Mouse (Mus musculus) bone marrow macrophage, adult 2 months (primary cell): ENCODE measurements around the gene Ifna15. TPM values are rescaled to one million over a fixed set of nuclear protein-coding genes. Genes with fewer than 3 reads are reported as not detected.
A peak's percentile ranks its signal among the peaks of the same experiment; 100 is the strongest.
"Not testable (repeated sequence)": the region's sequence is repeated elsewhere in the genome, so short reads cannot be mapped to it uniquely, and the experiment has no call there.

Experiments used
- H3K27ac ChIP-seq: 2 replicates; pipeline ENCODE4 v1.5.1; 2012; ENCODE audit warnings: low read depth, low read length; ENCODE audit not compliant: insufficient read depth
- H3K4me1 ChIP-seq: 2 replicates; pipeline ENCODE4 v1.6.1; 2012; ENCODE audit warnings: low read length; ENCODE audit not compliant: control insufficient read depth, insufficient read depth
- H3K4me3 ChIP-seq: 2 replicates; pipeline ENCODE4 v1.5.1; 2012; ENCODE audit warnings: mild to moderate bottlenecking, low read length, moderate library complexity; ENCODE audit not compliant: insufficient read depth
- CTCF ChIP-seq: IDR thresholded peaks from 2 replicates; pipeline ENCODE4 v1.5.1; 2012; ENCODE audit warnings: low read depth, mild to moderate bottlenecking, low read length, moderate library complexity
- POLR2A ChIP-seq: IDR thresholded peaks from 2 replicates; pipeline ENCODE4 v1.6.1; 2012; ENCODE audit warnings: mild to moderate bottlenecking, low read depth, low read length, borderline replicate concordance
- polyA plus RNA-seq: library from polyadenylated mRNA; stranded (reverse); fragments of >200 nt; gene quantifications from 2 replicates; pipeline ENCODE4 v1.2.4, GENCODE M21; 2012; ENCODE audit not compliant: missing spikeins, insufficient read depth, insufficient read length

The Ifna15 gene
- not detected in 2 replicates for polyA plus RNA-seq

DNA sequence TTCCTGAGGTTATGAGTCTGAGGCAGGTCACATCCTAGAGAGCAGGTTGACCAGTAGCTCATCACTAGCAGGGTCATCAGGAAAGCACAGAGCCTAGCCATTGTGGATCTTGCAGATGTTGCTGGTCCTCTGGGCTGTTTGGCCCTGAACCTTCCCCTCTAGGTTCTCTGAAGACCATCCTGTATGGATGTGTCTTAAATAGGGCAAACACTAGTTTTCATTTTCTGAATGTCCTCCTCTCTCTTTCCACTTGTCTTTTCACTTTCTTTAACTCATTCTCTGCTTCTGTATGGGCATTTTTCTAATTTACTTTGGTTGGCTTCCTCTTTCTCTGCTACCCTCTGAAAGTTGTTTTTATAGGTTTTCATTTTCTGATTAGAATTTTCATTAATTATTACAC is at the start of gene Ifna15:
Ifna15 (minus strand) TSS at position 101 of the 400 bp plus-strand sequence.
- H3K4me1 ChIP-seq, H3K4me3 ChIP-seq, H3K27ac ChIP-seq: not testable (repeated sequence)

DNA sequence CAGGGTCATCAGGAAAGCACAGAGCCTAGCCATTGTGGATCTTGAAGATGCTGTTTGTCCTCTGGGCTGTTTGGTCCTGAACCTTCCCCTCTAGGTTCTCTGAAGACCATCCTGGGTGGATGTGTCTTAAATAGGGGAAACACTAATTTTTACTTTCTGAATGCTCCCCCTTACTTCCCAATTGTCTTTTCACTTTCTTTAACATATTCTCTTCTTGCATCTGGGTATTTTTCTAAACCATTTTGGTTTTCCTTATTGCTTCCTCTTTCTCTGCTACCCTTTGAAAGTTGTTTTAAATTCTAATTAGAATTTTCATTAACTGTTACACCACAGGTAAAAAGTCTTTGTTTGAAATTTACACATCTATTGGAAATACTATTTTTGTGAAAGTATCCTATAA is 45.2 kb upstream of the Ifna15 start, which contains the start of gene Ifna12:
Ifna12 (minus strand) TSS at position 101 of the 400 bp plus-strand sequence.
- TF ChIP-seq POLR2A (no peak), CTCF (no peak)
- no peak within 1 kb of the TSS for H3K4me3 ChIP-seq

DNA sequence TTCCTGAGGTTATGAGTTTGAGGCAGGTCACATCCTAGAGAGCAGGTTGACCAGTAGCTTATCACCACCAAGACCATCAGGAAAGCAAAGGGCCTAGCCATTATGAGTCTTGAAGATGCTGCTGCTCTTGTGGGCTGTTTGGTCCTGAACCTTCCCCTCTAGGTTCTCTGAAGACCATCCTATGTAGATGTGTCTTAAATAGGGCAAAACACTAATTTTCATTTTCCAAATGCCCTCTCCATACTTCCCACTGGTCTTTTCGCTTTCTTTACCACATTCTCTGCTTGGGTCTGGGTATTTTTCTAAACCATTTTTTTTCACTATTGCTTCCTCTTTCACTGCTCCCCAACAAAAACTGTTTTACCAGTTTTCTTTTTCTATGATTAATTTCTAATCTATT is 34.2 kb upstream of the Ifna15 start, which contains the start of gene Ifna9:
Ifna9 (minus strand) TSS at position 101 of the 400 bp plus-strand sequence.
- no peak within 1 kb of the TSS for H3K27ac ChIP-seq

More for the DNA sequence above, 45.2 kb upstream of the Ifna15 start, which contains the start of gene Ifna12:
- H3K4me1 ChIP-seq = no peaks in the 10 kb centered on the region
- no peak within 1 kb of the TSS for H3K27ac ChIP-seq

DNA sequence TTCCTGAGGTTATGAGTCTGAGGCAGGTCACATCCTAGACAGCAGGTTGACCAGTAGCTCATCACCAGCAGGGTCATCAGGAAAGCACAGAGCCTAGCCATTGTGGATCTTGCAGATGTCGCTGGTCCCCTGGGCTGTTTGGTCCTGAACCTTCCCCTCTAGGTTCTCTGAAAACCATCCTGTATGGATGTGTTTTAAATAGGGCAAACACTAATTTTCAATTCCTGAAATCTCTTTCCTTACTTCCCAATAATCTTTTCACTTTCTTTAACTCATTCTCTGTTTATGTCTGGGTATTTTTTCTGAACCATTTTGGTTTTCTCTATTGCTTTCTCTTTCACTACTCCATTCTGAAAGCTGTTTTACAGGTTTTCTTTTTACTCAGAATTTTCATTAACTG is 13.7 kb upstream of the Ifna15 start, which contains the start of gene Ifna14:
Ifna14 (minus strand) TSS at position 101 of the 400 bp plus-strand sequence.
- no peak within 1 kb of the TSS for H3K4me3 ChIP-seq
- TF ChIP-seq CTCF = no peak
- TF ChIP-seq POLR2A = no peak
- H3K4me1 ChIP-seq = peaks cover 2% of the 10 kb centered on the region; the same call in 1 of the 2 replicates
- no peak within 1 kb of the TSS for H3K27ac ChIP-seq

More for the DNA sequence above, 34.2 kb upstream of the Ifna15 start, which contains the start of gene Ifna9:
- Histone ChIP-seq H3K4me3 (no peak within 1 kb of the TSS), H3K4me1 (no peaks in the 10 kb centered on the region)
- TF ChIP-seq POLR2A = no peak
- TF ChIP-seq CTCF = no peak

DNA sequence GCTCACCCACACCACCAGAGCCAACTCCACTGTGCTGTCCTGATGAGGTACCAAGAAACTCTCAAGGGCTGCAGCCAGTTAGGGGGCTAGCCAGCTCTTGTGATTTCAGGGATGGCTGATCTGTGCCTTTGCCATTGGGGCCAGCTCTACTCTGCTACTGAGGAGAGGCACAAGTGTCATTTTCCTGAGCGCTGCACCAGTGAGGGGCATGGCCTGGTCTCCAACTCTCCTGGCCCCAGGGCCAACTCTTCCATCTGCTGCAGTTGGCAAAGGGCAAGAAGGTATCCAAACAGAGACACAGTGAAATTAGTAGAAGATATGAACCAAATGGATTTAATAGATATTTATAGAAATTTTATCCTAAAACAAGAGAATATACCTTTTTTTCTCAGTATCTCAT is 3.7 kb upstream of the Ifna15 start:
- Histone ChIP-seq H3K4me1 (no peaks in the 10 kb centered on the region), H3K4me3 (no peak overlapping the region), H3K27ac (no peak overlapping the region)
- TF ChIP-seq POLR2A = no peak
- no peak for TF ChIP-seq CTCF

DNA sequence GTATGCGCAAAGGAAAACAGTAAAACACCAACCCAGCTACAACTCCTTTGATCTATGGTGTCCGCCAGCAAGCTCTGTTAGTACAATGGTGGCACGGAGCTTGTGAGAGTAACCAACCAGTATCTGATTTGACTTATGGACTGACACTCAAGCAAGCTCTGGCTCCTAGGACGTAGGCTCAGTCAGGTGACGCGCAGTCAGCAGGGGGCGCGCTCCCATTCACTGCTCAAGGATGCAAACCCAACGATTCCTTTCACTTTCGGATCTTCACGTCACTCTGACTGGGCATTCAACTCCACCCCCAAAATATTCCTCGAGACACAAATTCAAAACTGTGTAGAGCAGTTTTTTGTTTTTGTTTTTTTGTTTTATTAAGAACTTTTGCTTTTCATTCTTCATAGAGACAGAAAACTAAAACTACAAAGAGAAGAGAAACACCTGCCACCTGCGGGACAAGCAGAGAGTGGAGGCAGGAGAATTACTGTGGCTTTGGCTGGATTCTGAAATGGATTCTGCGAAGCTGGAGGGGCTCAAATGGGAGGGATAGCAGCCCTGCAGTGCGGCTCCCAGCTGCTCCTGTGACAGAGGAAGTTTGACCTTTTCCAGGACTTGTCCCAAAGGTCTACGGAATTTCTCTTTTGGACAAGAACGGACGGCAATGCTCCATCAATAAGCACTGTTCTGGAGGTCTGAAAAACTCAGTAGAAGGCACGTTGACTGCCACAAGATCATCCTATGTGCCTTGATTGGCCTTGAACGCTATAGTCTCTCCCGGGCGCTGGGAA is 7.7 kb downstream of the Ifna15 start:
- peak overlapping the region; percentile 57 for H3K4me3 ChIP-seq
- no peak overlapping the region for H3K27ac ChIP-seq
- TF ChIP-seq POLR2A = no peak
- TF ChIP-seq CTCF = peak; percentile 40
- H3K4me1 ChIP-seq = peaks cover 7% of the 10 kb centered on the region; the same call in 1 of the 2 replicates

DNA sequence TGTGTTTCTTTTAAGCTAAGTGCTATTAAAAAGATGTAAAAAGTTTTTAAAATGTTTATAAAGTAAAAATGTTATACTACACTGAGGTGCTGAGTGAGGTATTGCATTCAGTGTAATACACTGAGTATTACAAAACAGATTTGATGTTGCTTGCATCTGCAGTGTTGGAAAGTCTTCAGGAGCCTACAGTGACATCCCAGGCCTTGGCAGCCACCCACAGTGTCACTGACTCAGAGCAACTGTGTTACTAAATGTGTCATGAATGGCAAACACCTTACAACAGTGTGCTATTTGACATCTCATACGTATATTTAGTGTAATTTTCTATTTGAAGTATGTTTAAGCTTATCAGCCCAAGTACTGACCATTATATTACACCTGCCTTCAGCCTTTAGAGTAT is 10.1 kb downstream of the Ifna15 start:
- H3K4me3 ChIP-seq = no peak overlapping the region
- no peak overlapping the region for H3K27ac ChIP-seq
- H3K4me1 ChIP-seq = peaks cover 7% of the 10 kb centered on the region; the same call in 1 of the 2 replicates
- no peak for TF ChIP-seq POLR2A
- TF ChIP-seq CTCF = no peak

DNA sequence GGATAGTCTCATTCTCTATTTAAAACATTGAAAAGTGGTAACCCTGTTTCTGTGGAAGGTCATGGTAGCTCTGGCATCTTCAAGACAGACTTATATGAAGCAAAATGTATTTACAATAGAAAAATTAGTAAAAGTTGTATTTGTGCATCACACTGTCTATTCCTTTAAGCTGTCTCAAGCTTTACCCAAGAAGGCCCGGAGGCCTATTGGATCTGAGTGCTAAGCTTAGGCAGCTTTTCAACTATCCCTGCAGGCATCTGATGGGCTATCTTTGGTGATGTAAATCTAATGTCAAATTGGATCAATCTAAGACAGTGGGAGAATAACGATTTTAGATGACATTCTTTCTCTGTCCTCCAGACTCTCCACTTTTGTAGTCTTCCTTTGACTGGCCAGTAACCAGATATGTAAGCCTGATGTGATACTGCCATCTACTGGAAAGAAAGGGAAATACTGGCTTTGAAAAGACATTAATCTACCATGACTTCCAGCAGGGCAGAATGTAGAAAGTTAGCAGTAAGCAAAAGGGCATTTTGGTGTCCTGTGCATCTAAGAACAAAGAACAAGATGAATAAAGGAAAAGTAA is 14.3 kb downstream of the Ifna15 start:
- TF ChIP-seq POLR2A (no peak), CTCF (no peak)
- Histone ChIP-seq H3K27ac (no peak overlapping the region), H3K4me3 (no peak overlapping the region), H3K4me1 (peaks cover 2% of the 10 kb centered on the region; the same call in 1 of the 2 replicates)

DNA sequence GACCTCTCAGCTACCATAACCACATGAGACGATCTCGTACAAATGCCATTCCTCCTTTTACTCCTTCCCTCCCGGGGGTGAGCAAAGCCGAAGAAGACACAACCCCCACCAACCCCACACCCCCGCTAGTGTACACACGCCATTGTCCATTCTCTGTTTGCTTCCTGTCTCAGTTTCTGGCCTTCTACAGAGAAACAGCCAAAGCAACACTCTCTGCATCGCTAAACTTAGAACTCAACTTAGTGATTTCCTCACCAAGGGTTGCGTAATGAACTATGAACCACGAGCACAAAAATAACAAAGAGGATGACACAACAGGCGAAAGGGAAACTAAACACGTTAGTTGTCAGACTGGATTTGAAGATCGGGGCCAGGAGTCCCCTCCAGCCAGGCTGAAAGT is 20.7 kb downstream of the Ifna15 start:
- Histone ChIP-seq H3K4me3 (peak overlapping the region; percentile 49), H3K4me1 (peaks cover 15% of the 10 kb centered on the region), H3K27ac (peak overlapping the region; percentile 55)
- no peak for TF ChIP-seq POLR2A
- no peak for TF ChIP-seq CTCF

DNA sequence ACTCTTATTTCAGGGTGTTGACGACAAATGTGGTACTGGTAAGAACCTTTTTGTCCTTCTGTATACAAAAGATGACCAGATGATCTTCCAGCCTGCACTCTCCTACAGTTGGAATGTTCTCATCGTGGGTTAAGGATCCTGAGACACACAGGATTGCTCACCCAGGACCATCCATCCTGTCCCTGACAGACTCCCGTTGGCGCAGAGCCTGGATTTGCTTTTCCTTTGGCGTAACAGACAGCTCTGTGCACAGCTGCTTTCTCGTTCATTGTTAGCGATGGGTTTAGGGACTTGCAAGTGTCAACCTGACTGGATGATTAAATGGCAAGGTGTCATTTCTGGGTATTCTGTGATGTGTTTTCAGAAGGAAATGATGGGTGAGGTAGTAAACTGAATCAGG is 21.4 kb downstream of the Ifna15 start:
- Histone ChIP-seq H3K4me1 (peaks cover 15% of the 10 kb centered on the region), H3K4me3 (no peak overlapping the region), H3K27ac (no peak overlapping the region)
- no peak for TF ChIP-seq POLR2A
- no peak for TF ChIP-seq CTCF
